Mouse (Mus musculus): ENCODE measurements around the gene Socs3. TPM values are rescaled to one million over a fixed set of nuclear protein-coding genes. Genes with fewer than 3 reads are reported as not detected.

The Socs3 gene
- polyA plus RNA-seq, 1 experiment from 2014 or later: 8.2 TPM

GRCm38 (mm10) chr11:117969100-117969944, 525 bp downstream of the Socs3 start:
- Histone ChIP-seq H3K27ac (ENCODE audit: low read length) (peak overlapping the region; percentile 75), H3K4me3 (ENCODE audit: low read length) (peak overlapping the region; percentile 59), H3K9me3 (replicated peaks; ENCODE audit: control insufficient read depth, low read length) (no peaks in the 10 kb centered on the region), H3K27me3 (ENCODE audit: control insufficient read depth, insufficient read depth, low read length) (peaks cover 12% of the 10 kb centered on the region; the same call in 1 of the 2 replicates), H3K4me1 (ENCODE audit: control insufficient read depth, insufficient read depth, low read length) (peaks cover 30% of the 10 kb centered on the region), H3K9ac (ENCODE audit: low read length) (peak overlapping the region; percentile 70), H3K36me3 (ENCODE audit: control insufficient read depth, insufficient read depth) (no peaks in the 10 kb centered on the region), H3K4me2 (ENCODE audit: low read depth, low read length) (peak overlapping the region; percentile 70)
- WGBS: under 1% methylated on average over 62 of the region's 65 CpGs
- peak; percentile 84 for ATAC-seq (replicated peaks; ENCODE audit: extremely low read depth, insufficient read depth, low FRiP score)

GRCm38 (mm10) chr11:117968716-117969099, 1.1 kb downstream of the Socs3 start:
- H3K9me3 ChIP-seq (replicated peaks; ENCODE audit: control insufficient read depth, low read length): no peaks in the 10 kb centered on the region
- peaks cover 12% of the 10 kb centered on the region; the same call in 1 of the 2 replicates for H3K27me3 ChIP-seq (ENCODE audit: control insufficient read depth, insufficient read depth, low read length)
- 0% methylated on average over 34 of the region's 34 CpGs for WGBS
- peak overlapping the region; percentile 70 for H3K4me2 ChIP-seq (ENCODE audit: low read depth, low read length)
- peak overlapping the region; percentile 75 for H3K27ac ChIP-seq (ENCODE audit: low read length)
- H3K4me1 ChIP-seq (ENCODE audit: control insufficient read depth, insufficient read depth, low read length): peaks cover 32% of the 10 kb centered on the region
- H3K9ac ChIP-seq (ENCODE audit: low read length): peak overlapping the region; percentile 70
- peak; percentile 19 for ATAC-seq (replicated peaks; ENCODE audit: extremely low read depth, insufficient read depth, low FRiP score)
- H3K4me3 ChIP-seq (ENCODE audit: low read length): peak overlapping the region; percentile 59
- H3K36me3 ChIP-seq (ENCODE audit: control insufficient read depth, insufficient read depth): no peaks in the 10 kb centered on the region

GRCm38 (mm10) chr11:117968016-117968671, 1.7 kb downstream of the Socs3 start:
- peaks cover 34% of the 10 kb centered on the region for H3K4me1 ChIP-seq (ENCODE audit: control insufficient read depth, insufficient read depth, low read length)
- H3K27ac ChIP-seq (ENCODE audit: low read length): peak overlapping the region; percentile 75
- H3K27me3 ChIP-seq (ENCODE audit: control insufficient read depth, insufficient read depth, low read length): peaks cover 12% of the 10 kb centered on the region; the same call in 1 of the 2 replicates
- no peaks in the 10 kb centered on the region for H3K36me3 ChIP-seq (ENCODE audit: control insufficient read depth, insufficient read depth)
- ATAC-seq (replicated peaks; ENCODE audit: extremely low read depth, insufficient read depth, low FRiP score): no peak
- WGBS: 1% methylated on average over 64 of the region's 64 CpGs
- peak overlapping the region; percentile 70 for H3K9ac ChIP-seq (ENCODE audit: low read length)
- peak overlapping the region; percentile 70 for H3K4me2 ChIP-seq (ENCODE audit: low read depth, low read length)
- peak overlapping the region; percentile 59 for H3K4me3 ChIP-seq (ENCODE audit: low read length)
- no peaks in the 10 kb centered on the region for H3K9me3 ChIP-seq (replicated peaks; ENCODE audit: control insufficient read depth, low read length)

GRCm38 (mm10) chr11:117967249-117968015, 2.4 kb downstream of the Socs3 start:
- 24% methylated on average over 34 of the region's 34 CpGs for WGBS
- peaks cover 12% of the 10 kb centered on the region; the same call in 1 of the 2 replicates for H3K27me3 ChIP-seq (ENCODE audit: control insufficient read depth, insufficient read depth, low read length)
- H3K9ac ChIP-seq (ENCODE audit: low read length): peak overlapping the region; percentile 70
- H3K36me3 ChIP-seq (ENCODE audit: control insufficient read depth, insufficient read depth): no peaks in the 10 kb centered on the region
- H3K4me1 ChIP-seq (ENCODE audit: control insufficient read depth, insufficient read depth, low read length): peaks cover 41% of the 10 kb centered on the region
- H3K9me3 ChIP-seq (replicated peaks; ENCODE audit: control insufficient read depth, low read length): no peaks in the 10 kb centered on the region
- peak overlapping the region; percentile 59 for H3K4me3 ChIP-seq (ENCODE audit: low read length)
- H3K4me2 ChIP-seq (ENCODE audit: low read depth, low read length): peak overlapping the region; percentile 70
- ATAC-seq (replicated peaks; ENCODE audit: extremely low read depth, insufficient read depth, low FRiP score): no peak
- H3K27ac ChIP-seq (ENCODE audit: low read length): no peak overlapping the region

- no peaks in the 10 kb centered on the region for H3K36me3 ChIP-seq (ENCODE audit: control insufficient read depth, insufficient read depth)
- WGBS: 69% methylated on average over 7 of the region's 7 CpGs
- H3K27ac ChIP-seq (ENCODE audit: low read length): no peak overlapping the region
- H3K9me3 ChIP-seq (replicated peaks; ENCODE audit: control insufficient read depth, low read length): no peaks in the 10 kb centered on the region
- peak overlapping the region; percentile 70 for H3K4me2 ChIP-seq (ENCODE audit: low read depth, low read length)
- H3K9ac ChIP-seq (ENCODE audit: low read length): 0 out of 2 replicates have a peak overlapping the region, but pooled peaks have one; percentile 6
- no peak for ATAC-seq (replicated peaks; ENCODE audit: extremely low read depth, insufficient read depth, low FRiP score)
- H3K4me3 ChIP-seq (ENCODE audit: low read length): peak overlapping the region; percentile 59
- peaks cover 48% of the 10 kb centered on the region for H3K4me1 ChIP-seq (ENCODE audit: control insufficient read depth, insufficient read depth, low read length)
- H3K27me3 ChIP-seq (ENCODE audit: control insufficient read depth, insufficient read depth, low read length): peaks cover 12% of the 10 kb centered on the region; the same call in 1 of the 2 replicates
Measured at GRCm38 (mm10) chr11:117966506-117967100, 3.2 kb downstream of the Socs3 start.

GRCm38 (mm10) chr11:117965561-117965981, 4.3 kb downstream of the Socs3 start:
- no peak overlapping the region for H3K4me3 ChIP-seq (ENCODE audit: low read length)
- peaks cover 51% of the 10 kb centered on the region for H3K4me1 ChIP-seq (ENCODE audit: control insufficient read depth, insufficient read depth, low read length)
- H3K27ac ChIP-seq (ENCODE audit: low read length): no peak overlapping the region
- ATAC-seq (replicated peaks; ENCODE audit: extremely low read depth, insufficient read depth, low FRiP score): no peak
- H3K9me3 ChIP-seq (replicated peaks; ENCODE audit: control insufficient read depth, low read length): no peaks in the 10 kb centered on the region
- H3K36me3 ChIP-seq (ENCODE audit: control insufficient read depth, insufficient read depth): no peaks in the 10 kb centered on the region
- H3K27me3 ChIP-seq (ENCODE audit: control insufficient read depth, insufficient read depth, low read length): peaks cover 12% of the 10 kb centered on the region; the same call in 1 of the 2 replicates
- H3K4me2 ChIP-seq (ENCODE audit: low read depth, low read length): no peak overlapping the region
- no peak overlapping the region for H3K9ac ChIP-seq (ENCODE audit: low read length)
- WGBS: 34% methylated on average over 9 of the region's 9 CpGs

- H3K4me1 ChIP-seq (ENCODE audit: control insufficient read depth, insufficient read depth, low read length): peaks cover 54% of the 10 kb centered on the region
- H3K9me3 ChIP-seq (replicated peaks; ENCODE audit: control insufficient read depth, low read length): no peaks in the 10 kb centered on the region
- no peak overlapping the region for H3K4me2 ChIP-seq (ENCODE audit: low read depth, low read length)
- peak overlapping the region; percentile 6; the same call in 1 of the 2 replicates for H3K9ac ChIP-seq (ENCODE audit: low read length)
- no peak overlapping the region; the same call in 1 of the 2 replicates for H3K27ac ChIP-seq (ENCODE audit: low read length)
- no peak for ATAC-seq (replicated peaks; ENCODE audit: extremely low read depth, insufficient read depth, low FRiP score)
- 44% methylated on average over 7 of the region's 7 CpGs for WGBS
- no peak overlapping the region for H3K4me3 ChIP-seq (ENCODE audit: low read length)
- H3K27me3 ChIP-seq (ENCODE audit: control insufficient read depth, insufficient read depth, low read length): peaks cover 12% of the 10 kb centered on the region; the same call in 1 of the 2 replicates
- H3K36me3 ChIP-seq (ENCODE audit: control insufficient read depth, insufficient read depth): no peaks in the 10 kb centered on the region
Measured at GRCm38 (mm10) chr11:117965052-117965451, 4.8 kb downstream of the Socs3 start.

GRCm38 (mm10) chr11:117964294-117964693, 5.6 kb downstream of the Socs3 start:
- peaks cover 52% of the 10 kb centered on the region for H3K4me1 ChIP-seq (ENCODE audit: control insufficient read depth, insufficient read depth, low read length)
- peak overlapping the region; percentile 69; the same call in 1 of the 2 replicates for H3K9ac ChIP-seq (ENCODE audit: low read length)
- peak overlapping the region; percentile 87; the same call in 1 of the 2 replicates for H3K4me2 ChIP-seq (ENCODE audit: low read depth, low read length)
- no peaks in the 10 kb centered on the region for H3K9me3 ChIP-seq (replicated peaks; ENCODE audit: control insufficient read depth, low read length)
- no peak for ATAC-seq (replicated peaks; ENCODE audit: extremely low read depth, insufficient read depth, low FRiP score)
- H3K27ac ChIP-seq (ENCODE audit: low read length): peak overlapping the region; percentile 92
- H3K36me3 ChIP-seq (ENCODE audit: control insufficient read depth, insufficient read depth): no peaks in the 10 kb centered on the region
- 35% methylated on average over 1 of the region's 1 CpGs for WGBS
- H3K4me3 ChIP-seq (ENCODE audit: low read length): no peak overlapping the region
- H3K27me3 ChIP-seq (ENCODE audit: control insufficient read depth, insufficient read depth, low read length): peaks cover 12% of the 10 kb centered on the region; the same call in 1 of the 2 replicates
